Mouse (Mus musculus): Measurements from ENCODE around the gene Rsad2. TPM values are rescaled to one million over a fixed set of nuclear protein-coding genes. Genes with fewer than 3 reads are reported as not detected.
"Not testable (repeated sequence)": the region's sequence is repeated elsewhere in the genome, so short reads cannot be mapped to it uniquely, and the experiment has no call there.

Rsad2 gene
- polyA plus RNA-seq, 1 experiment from 2014 or later: 0.84 TPM

- Histone ChIP-seq H3K4me1 (replicated peaks; ENCODE audit: control insufficient read depth, insufficient read depth, low read length) (peaks cover 8% of the 10 kb centered on the region), H3K4me3 (ENCODE audit: low read length) (no peak overlapping the region), H3K9ac (ENCODE audit: low read length) (no peak overlapping the region), H3K4me2 (ENCODE audit: low read depth, low read length) (no peak overlapping the region), H3K36me3 (ENCODE audit: control insufficient read depth, insufficient read depth, low read length) (no peaks in the 10 kb centered on the region), H3K9me3 (ENCODE audit: control insufficient read depth, low read length) (no peaks in the 10 kb centered on the region), H3K27me3 (ENCODE audit: control insufficient read depth, insufficient read depth, low read depth, low read length) (no peaks in the 10 kb centered on the region), H3K27ac (ENCODE audit: low read length) (no peak overlapping the region)
- 28% methylated on average over 1 of the region's 1 CpGs for WGBS
- no peak for ATAC-seq (ENCODE audit: low read depth)
Measured at GRCm38 (mm10) chr12:26451150-26451549, 5.1 kb downstream of the Rsad2 start.

GRCm38 (mm10) chr12:26449483-26449882, 6.8 kb downstream of the Rsad2 start:
- no peak for ATAC-seq (ENCODE audit: low read depth)
- Histone ChIP-seq H3K36me3 (ENCODE audit: control insufficient read depth, insufficient read depth, low read length) (no peaks in the 10 kb centered on the region), H3K27me3 (ENCODE audit: control insufficient read depth, insufficient read depth, low read depth, low read length) (no peaks in the 10 kb centered on the region), H3K4me2 (ENCODE audit: low read depth, low read length) (no peak overlapping the region), H3K4me1 (replicated peaks; ENCODE audit: control insufficient read depth, insufficient read depth, low read length) (peaks cover 3% of the 10 kb centered on the region; the same call in 1 of the 2 replicates), H3K9ac (ENCODE audit: low read length) (no peak overlapping the region), H3K9me3 (ENCODE audit: control insufficient read depth, low read length) (no peaks in the 10 kb centered on the region), H3K4me3 (ENCODE audit: low read length) (no peak overlapping the region), H3K27ac (ENCODE audit: low read length) (no peak overlapping the region)
- 91% methylated on average over 2 of the region's 2 CpGs for WGBS

GRCm38 (mm10) chr12:26446377-26447045, 9.7 kb downstream of the Rsad2 start:
- no peak overlapping the region for H3K9ac ChIP-seq (ENCODE audit: low read length)
- no peaks in the 10 kb centered on the region for H3K9me3 ChIP-seq (ENCODE audit: control insufficient read depth, low read length)
- H3K4me2 ChIP-seq (ENCODE audit: low read depth, low read length): no peak overlapping the region
- H3K4me3 ChIP-seq (ENCODE audit: low read length): no peak overlapping the region
- H3K4me1 ChIP-seq (replicated peaks; ENCODE audit: control insufficient read depth, insufficient read depth, low read length): no peaks in the 10 kb centered on the region
- 74% methylated on average over 4 of the region's 4 CpGs for WGBS
- ATAC-seq (ENCODE audit: low read depth): no peak
- H3K27me3 ChIP-seq (ENCODE audit: control insufficient read depth, insufficient read depth, low read depth, low read length): no peaks in the 10 kb centered on the region
- no peak overlapping the region for H3K27ac ChIP-seq (ENCODE audit: low read length)
- H3K36me3 ChIP-seq (ENCODE audit: control insufficient read depth, insufficient read depth, low read length): no peaks in the 10 kb centered on the region

- H3K4me1 ChIP-seq (replicated peaks; ENCODE audit: control insufficient read depth, insufficient read depth, low read length): no peaks in the 10 kb centered on the region
- H3K27ac ChIP-seq (ENCODE audit: low read length): no peak overlapping the region
- H3K9ac ChIP-seq (ENCODE audit: low read length): no peak overlapping the region
- H3K9me3 ChIP-seq (ENCODE audit: control insufficient read depth, low read length): no peaks in the 10 kb centered on the region
- H3K36me3 ChIP-seq (ENCODE audit: control insufficient read depth, insufficient read depth, low read length): no peaks in the 10 kb centered on the region
- 68% methylated on average over 2 of the region's 2 CpGs for WGBS
- H3K4me2 ChIP-seq (ENCODE audit: low read depth, low read length): no peak overlapping the region
- no peaks in the 10 kb centered on the region for H3K27me3 ChIP-seq (ENCODE audit: control insufficient read depth, insufficient read depth, low read depth, low read length)
- H3K4me3 ChIP-seq (ENCODE audit: low read length): no peak overlapping the region
- ATAC-seq (ENCODE audit: low read depth): no peak
Measured at GRCm38 (mm10) chr12:26444511-26444910, 11.7 kb downstream of the Rsad2 start.

- Histone ChIP-seq H3K9me3 (ENCODE audit: control insufficient read depth, low read length) (no peaks in the 10 kb centered on the region), H3K27me3 (ENCODE audit: control insufficient read depth, insufficient read depth, low read depth, low read length) (no peaks in the 10 kb centered on the region), H3K4me1 (replicated peaks; ENCODE audit: control insufficient read depth, insufficient read depth, low read length) (no peaks in the 10 kb centered on the region; the same call in 1 of the 2 replicates), H3K4me2 (ENCODE audit: low read depth, low read length) (no peak overlapping the region), H3K4me3 (ENCODE audit: low read length) (no peak overlapping the region), H3K36me3 (ENCODE audit: control insufficient read depth, insufficient read depth, low read length) (no peaks in the 10 kb centered on the region), H3K27ac (ENCODE audit: low read length) (no peak overlapping the region), H3K9ac (ENCODE audit: low read length) (no peak overlapping the region)
- 0% methylated on average over 2 of the region's 2 CpGs for WGBS
- no peak for ATAC-seq (ENCODE audit: low read depth)
Measured at GRCm38 (mm10) chr12:26444054-26444453, 12.2 kb downstream of the Rsad2 start.

GRCm38 (mm10) chr12:26439366-26439765, 16.9 kb downstream of the Rsad2 start:
- no peak overlapping the region for H3K9ac ChIP-seq (ENCODE audit: low read length)
- H3K27ac ChIP-seq (ENCODE audit: low read length): no peak overlapping the region
- no peak overlapping the region for H3K4me2 ChIP-seq (ENCODE audit: low read depth, low read length)
- H3K4me1 ChIP-seq (replicated peaks; ENCODE audit: control insufficient read depth, insufficient read depth, low read length): peaks cover 3% of the 10 kb centered on the region
- no peaks in the 10 kb centered on the region for H3K27me3 ChIP-seq (ENCODE audit: control insufficient read depth, insufficient read depth, low read depth, low read length)
- H3K4me3 ChIP-seq (ENCODE audit: low read length): no peak overlapping the region
- ATAC-seq (ENCODE audit: low read depth): no peak
- no peaks in the 10 kb centered on the region for H3K9me3 ChIP-seq (ENCODE audit: control insufficient read depth, low read length)
- WGBS: 39% methylated on average over 3 of the region's 3 CpGs
- H3K36me3 ChIP-seq (ENCODE audit: control insufficient read depth, insufficient read depth, low read length): no peaks in the 10 kb centered on the region

GRCm38 (mm10) chr12:26437950-26438349, 18.3 kb downstream of the Rsad2 start:
- Histone ChIP-seq H3K9ac (ENCODE audit: low read length) (no peak overlapping the region), H3K27me3 (ENCODE audit: control insufficient read depth, insufficient read depth, low read depth, low read length) (no peaks in the 10 kb centered on the region), H3K9me3 (ENCODE audit: control insufficient read depth, low read length) (no peaks in the 10 kb centered on the region), H3K4me2 (ENCODE audit: low read depth, low read length) (no peak overlapping the region), H3K4me3 (ENCODE audit: low read length) (no peak overlapping the region), H3K4me1 (replicated peaks; ENCODE audit: control insufficient read depth, insufficient read depth, low read length) (peaks cover 3% of the 10 kb centered on the region), H3K27ac (ENCODE audit: low read length) (no peak overlapping the region), H3K36me3 (ENCODE audit: control insufficient read depth, insufficient read depth, low read length) (no peaks in the 10 kb centered on the region)
- no peak for ATAC-seq (ENCODE audit: low read depth)
- 43% methylated on average over 3 of the region's 3 CpGs for WGBS

GRCm38 (mm10) chr12:26436334-26436733, 19.9 kb downstream of the Rsad2 start:
- peaks cover 3% of the 10 kb centered on the region for H3K4me1 ChIP-seq (replicated peaks; ENCODE audit: control insufficient read depth, insufficient read depth, low read length)
- peak; percentile 64 for ATAC-seq (ENCODE audit: low read depth)
- H3K36me3 ChIP-seq (ENCODE audit: control insufficient read depth, insufficient read depth, low read length): no peaks in the 10 kb centered on the region
- no peak overlapping the region; the same call in 1 of the 2 replicates for H3K27ac ChIP-seq (ENCODE audit: low read length)
- H3K27me3 ChIP-seq (ENCODE audit: control insufficient read depth, insufficient read depth, low read depth, low read length): no peaks in the 10 kb centered on the region
- H3K9ac ChIP-seq (ENCODE audit: low read length): no peak overlapping the region
- H3K4me3 ChIP-seq (ENCODE audit: low read length): no peak overlapping the region
- 58% methylated on average over 4 of the region's 4 CpGs for WGBS
- H3K9me3 ChIP-seq (ENCODE audit: control insufficient read depth, low read length): no peaks in the 10 kb centered on the region
- H3K4me2 ChIP-seq (ENCODE audit: low read depth, low read length): no peak overlapping the region

GRCm38 (mm10) chr12:26428771-26429170, 27.5 kb downstream of the Rsad2 start:
- H3K9me3 ChIP-seq (ENCODE audit: control insufficient read depth, low read length); H3K27ac ChIP-seq (ENCODE audit: low read length); ATAC-seq (ENCODE audit: low read depth); H3K4me2 ChIP-seq (ENCODE audit: low read depth, low read length); H3K4me1 ChIP-seq (replicated peaks; ENCODE audit: control insufficient read depth, insufficient read depth, low read length); H3K4me3 ChIP-seq (ENCODE audit: low read length); H3K9ac ChIP-seq (ENCODE audit: low read length); H3K36me3 ChIP-seq (ENCODE audit: control insufficient read depth, insufficient read depth, low read length); H3K27me3 ChIP-seq (ENCODE audit: control insufficient read depth, insufficient read depth, low read depth, low read length): not testable (repeated sequence)
- 75% methylated on average over 2 of the region's 2 CpGs for WGBS

GRCm38 (mm10) chr12:26424841-26425240, 31.4 kb downstream of the Rsad2 start:
- no peaks in the 10 kb centered on the region for H3K9me3 ChIP-seq (ENCODE audit: control insufficient read depth, low read length)
- WGBS: 64% methylated on average over 2 of the region's 2 CpGs
- H3K27me3 ChIP-seq (ENCODE audit: control insufficient read depth, insufficient read depth, low read depth, low read length): no peaks in the 10 kb centered on the region
- no peak for ATAC-seq (ENCODE audit: low read depth)
- H3K36me3 ChIP-seq (ENCODE audit: control insufficient read depth, insufficient read depth, low read length): no peaks in the 10 kb centered on the region
- H3K4me2 ChIP-seq (ENCODE audit: low read depth, low read length): no peak overlapping the region
- no peak overlapping the region for H3K27ac ChIP-seq (ENCODE audit: low read length)
- no peak overlapping the region for H3K9ac ChIP-seq (ENCODE audit: low read length)
- H3K4me3 ChIP-seq (ENCODE audit: low read length): no peak overlapping the region
- no peaks in the 10 kb centered on the region for H3K4me1 ChIP-seq (replicated peaks; ENCODE audit: control insufficient read depth, insufficient read depth, low read length)
